Mouse (Mus musculus): Measurements from ENCODE around the gene Hsd17b7.

DNA sequence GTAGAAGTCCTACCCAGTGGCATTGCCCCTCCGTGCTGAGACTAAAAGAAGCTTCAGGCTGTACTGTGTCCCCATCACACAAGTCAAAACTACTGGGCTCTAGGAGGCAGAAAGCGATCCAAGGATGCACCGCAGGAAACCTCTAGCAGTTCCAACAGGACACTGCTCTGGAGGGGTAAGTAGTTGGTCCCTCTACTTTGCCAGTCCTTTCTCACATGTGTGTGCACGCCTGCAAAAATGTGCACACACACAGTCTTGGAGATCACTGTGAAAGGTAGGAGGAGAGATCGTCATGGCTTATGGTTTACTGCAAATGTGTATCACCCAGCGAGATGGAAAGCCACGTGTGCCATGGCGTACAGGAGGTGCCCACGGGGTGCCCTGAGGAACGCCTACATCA lies 16.4 kb downstream of the Hsd17b7 start:
- TF ChIP-seq POLR2A (IDR thresholded peaks at IDR 0.05; ENCODE audit: low read depth, low read length) (no peak), CTCF (IDR thresholded peaks at IDR 0.05; ENCODE audit: extremely low read depth, insufficient read depth, insufficient read length, insufficient replicate concordance) (no peak)

All from spleen, adult 2 months (tissue).